Mouse (Mus musculus) layer of hippocampus, adult 11-12 months (tissue): ENCODE results near the gene Plxnc1.

Experiments used
- DNase-seq: peaks from one replicate; pipeline ENCODE4 v3.0.0; 2022; ENCODE audit warnings: low spot score

Plxnc1 gene

DNA sequence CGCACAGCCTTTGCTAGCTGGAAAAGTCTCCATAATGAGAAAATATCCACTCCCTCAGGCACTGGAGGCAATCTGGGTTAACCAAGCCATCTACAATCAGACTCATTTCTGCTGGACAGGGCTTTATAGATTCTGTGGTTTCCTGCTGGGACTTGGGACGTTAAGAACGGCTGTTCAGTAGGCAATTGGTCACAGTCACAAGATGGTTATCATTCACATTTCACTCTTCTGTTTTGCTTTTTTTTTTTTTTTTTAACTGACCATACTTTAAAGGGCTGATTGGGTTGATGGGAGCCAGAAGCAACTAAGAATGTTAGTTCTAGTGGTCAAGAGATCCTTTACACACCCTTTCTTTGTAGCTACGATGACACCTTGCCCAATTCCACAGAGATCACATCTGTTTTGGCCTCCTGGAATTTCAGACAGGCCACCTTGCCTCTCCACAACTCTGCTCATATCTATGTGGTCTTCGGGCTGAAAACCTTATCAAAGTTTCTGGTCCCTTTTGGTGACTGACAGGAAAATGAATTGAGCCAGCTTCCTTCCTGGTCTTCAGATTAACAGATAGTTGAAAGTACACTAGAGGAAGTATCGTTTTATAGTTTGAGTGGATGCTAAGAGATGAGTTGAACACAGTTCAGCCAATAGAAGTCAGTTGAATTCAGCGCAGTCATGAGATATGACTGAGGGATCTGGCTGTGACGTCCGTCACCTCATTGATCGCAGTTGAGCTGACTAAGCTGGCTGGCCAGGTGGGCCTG lies 3.5 kb upstream of the Plxnc1 start:
- DNase-seq = no peak

DNA sequence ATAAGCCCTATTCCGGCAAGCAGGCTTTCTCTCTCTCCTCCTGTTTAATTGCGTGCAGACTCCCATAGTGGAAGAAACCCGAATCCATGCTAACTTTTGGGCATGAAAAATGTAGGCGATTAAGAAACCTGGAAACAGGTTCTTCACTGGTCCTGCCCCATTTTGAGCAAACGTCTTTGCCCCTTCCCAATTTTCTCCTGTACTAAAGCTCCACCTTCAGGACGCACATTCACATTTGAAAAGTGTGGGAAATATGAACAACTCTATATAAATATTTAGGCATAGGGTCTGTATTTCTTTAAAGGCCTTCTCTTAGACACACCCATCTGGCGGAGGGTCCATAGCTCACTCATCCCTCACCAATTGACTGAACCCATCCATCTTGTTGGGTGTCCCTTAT lies 2.8 kb upstream of the Plxnc1 start:
- DNase-seq = no peak

DNA sequence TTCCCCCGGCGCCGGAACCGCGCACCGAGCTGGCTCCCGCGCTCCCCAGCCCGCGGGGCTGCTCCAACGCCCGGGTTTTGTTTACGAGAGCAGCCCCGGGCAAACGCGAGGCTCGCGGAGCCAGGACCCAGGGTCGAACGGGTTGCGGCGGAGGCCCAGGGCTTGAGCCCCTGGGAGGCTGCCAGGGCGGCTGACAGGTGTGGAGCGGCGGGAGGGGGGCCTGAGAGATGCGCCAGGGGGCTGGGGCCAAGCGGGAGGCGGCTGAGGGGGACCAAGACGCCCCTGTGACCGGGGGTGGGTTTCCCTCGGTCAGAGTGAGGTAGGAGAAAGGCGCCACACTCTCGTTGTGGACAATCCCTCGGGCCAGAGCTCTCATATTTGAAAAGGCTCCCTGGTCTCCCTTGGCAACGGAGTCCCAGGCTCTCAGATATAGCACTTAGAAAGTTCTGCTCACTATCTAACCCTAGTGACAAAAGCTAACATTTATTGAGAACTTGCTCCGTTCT lies 624 bp upstream of the Plxnc1 start:
- DNase-seq = no peak

DNA sequence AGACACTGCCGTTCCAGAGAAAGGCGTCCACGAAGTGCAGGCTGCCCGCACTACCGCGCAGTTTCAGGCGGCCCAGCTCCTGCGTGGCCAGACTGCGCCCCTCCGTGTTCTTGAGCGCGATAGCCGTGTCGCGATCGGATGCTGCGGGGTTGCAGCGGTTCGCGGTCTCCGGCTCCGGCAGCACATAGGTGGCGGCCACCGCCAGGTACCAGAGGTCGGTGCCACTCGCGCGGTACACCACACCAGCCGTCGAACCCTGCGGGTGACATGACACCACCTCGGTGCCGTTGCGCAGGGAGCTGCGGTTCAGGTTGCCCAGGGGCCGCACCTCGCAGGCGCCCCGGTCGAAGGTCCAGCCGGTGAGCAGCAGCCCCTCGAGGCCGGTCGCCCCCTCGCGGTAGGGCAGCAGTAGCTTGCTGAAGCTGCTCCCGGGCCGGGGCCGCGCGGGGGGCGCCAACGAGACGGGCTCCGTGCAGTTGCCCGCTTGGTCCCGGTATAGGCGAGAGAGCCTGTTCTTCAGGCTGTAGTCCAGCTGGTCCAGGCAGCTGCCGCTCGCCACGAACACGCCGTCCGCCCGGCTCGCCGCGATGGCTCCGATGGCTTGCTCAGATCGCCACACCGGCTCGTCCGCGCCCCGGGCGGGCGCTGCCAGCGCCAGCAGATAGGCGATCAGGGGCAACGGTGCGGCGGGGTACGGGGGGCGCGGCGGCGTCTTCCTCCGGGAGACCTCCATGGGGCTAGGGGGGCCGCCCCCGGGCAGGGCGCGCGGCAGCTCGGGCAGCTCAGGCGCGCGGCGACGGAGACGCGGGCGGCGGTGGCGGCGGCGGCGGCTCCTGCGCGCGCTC lies 567 bp downstream of the Plxnc1 start:
- DNase-seq = peak; percentile 55

DNA sequence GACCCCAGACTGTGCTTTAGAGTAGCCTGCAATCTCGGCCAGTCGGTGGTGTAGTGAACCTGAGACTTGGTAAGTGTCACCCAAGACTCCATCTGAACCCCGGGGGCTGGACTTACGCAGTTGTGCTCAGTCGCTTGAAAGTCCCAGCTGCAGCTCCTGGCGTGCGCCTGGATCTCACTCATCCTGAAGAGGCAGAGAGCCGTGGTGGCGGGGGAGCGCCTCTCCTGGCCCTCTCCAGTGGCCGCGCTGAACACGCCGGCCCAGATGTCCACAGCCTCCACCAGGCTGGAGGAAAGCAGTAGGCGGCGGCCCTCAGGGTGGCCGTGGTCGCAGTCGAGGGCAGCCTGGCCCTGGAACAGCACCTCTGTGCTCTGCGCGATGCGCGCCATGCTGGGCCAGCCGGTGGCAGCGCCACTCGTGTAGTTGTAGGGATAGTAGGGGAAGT lies 1.2 kb downstream of the Plxnc1 start:
- DNase-seq = peak; percentile 42

DNA sequence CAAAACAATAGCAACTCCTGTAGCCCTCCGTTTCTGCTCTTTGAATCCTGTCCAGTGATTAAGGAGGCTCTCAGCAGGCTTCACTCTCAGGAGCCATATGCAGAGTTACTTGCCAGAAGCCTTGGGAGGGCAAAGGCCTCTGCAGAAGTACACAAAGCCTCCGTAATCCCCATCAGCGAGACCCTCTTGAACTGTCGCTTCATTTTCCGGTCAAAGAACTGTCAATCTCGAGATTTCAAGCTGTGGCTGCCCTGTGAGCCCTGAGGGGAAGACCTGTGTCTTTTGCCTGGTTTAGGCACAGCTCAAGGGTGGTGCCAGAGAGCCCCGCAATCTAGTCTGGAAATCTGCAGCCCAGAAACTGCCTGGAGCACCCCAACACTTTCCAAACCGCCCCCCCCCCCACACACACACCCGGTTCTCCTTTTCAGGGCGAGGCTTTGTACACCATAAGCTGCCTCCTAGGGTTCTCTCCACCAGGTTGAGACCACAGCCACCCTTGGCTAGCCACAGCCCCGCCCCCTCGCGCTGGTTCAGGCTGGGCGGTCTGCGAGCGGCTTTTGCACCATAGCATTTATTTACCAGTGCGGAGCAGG lies 2.1 kb downstream of the Plxnc1 start:
- no peak for DNase-seq

DNA sequence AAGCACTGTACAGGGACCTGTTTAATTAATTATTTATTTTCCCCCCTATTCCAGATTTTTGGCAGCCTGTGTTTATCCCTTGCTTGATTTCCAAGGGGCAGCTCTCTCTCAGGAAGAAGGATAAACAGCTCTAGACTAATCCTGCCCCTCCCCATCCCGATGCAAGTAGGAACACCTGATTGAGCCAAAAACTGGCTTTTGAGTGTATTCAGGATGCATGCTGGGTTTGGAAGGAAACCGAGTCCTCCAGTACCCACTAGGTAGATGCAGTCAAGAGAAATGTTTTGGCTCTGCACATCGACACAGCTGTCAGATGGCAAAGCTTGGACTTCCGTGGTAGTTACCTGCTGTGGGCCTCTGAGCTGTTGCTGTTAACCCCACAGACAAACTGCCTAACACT lies 3.1 kb downstream of the Plxnc1 start:
- no peak for DNase-seq

DNA sequence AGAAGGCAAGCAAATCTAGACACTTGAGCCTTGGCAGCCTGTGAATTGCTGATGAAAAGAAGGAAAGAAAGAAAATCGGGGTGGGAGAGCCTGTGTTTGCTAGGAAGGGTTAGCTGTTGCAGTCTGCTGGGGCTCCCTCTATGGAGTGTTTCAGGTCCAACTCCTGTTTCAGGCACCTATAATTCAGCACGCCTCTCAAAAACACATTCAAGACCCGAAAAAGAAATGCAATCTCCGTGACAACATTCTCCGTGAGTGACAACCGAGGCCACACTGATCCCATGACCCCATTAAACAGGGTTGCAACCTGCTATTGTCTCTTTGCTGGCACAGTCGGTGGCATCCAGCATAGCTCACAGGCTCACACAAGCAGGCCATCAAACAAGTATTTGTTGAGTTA lies 3.8 kb downstream of the Plxnc1 start:
- no peak for DNase-seq

DNA sequence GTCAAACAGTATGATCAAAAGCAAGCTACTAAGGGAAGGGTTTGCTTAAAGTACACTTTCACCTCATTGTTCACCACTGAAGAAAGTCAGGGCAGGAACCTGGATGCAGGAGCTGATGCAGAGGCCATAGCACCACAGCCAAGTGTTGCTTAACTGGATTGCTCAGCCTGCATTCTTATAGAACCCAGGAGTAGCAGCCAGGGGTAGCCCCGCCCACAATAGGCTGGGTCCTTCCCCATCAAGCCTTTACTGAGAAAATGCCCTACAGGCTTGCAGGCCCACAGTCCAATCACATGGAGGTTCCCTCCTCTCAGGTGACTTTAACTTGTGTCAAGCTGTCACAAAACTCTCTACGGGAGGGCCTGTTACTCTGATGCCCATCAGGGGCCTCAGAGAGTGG lies 4.6 kb downstream of the Plxnc1 start:
- no peak for DNase-seq

DNA sequence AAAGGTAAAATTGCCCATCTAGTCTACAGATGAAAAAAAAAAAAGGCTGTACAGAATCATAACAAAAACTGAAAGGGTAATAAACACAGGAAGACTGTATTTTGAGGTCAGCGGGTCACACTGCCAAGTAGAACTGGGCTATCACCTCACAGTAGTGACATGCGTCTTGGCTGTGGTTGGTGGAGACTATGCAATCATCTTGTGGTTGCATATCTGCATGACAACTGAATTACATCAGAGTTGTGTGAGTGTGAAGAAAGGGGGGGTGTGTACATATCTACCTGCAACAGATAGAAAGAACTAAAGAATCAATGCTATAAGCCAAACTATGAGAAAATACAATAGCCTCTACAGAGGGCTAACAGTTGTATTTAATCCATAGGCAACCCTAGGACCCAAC lies 5.7 kb downstream of the Plxnc1 start:
- DNase-seq = no peak

DNA sequence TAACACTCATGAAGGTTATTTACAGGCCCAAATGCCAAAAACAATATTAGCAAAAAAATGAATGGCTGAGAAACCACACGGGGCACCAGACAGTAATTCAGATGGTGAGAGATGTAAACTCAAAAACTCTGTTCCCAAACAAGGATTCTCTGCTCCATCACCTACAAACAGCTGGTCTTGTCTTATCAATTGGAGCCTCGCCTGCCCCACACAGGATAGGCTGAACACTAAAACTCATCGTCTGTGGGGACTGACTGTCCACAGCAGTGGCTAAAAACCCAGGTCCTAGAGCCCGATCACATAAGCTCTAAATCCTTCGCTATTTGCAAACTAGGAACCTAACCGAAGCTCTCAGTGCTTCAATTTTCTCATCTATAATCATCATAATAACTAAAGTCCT lies 6.3 kb downstream of the Plxnc1 start:
- no peak for DNase-seq

DNA sequence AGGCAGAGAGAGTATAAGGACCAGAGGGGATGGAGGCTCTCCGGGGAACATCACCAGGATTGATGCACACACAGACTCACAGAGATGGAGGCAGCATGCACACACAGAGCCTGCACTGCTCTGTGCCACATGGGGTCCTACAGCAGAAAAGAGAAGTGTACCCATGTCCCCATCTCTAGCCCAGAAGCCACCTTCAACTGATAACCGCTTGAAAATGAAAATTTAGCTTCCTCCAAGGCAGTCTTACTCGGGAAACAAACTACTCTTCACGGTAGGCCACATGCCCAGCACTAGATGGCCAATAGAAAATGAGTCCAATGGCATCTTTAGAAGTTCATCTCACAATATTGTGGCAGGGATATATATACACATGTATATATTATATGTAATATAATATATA lies 9.4 kb downstream of the Plxnc1 start:
- no peak for DNase-seq

DNA sequence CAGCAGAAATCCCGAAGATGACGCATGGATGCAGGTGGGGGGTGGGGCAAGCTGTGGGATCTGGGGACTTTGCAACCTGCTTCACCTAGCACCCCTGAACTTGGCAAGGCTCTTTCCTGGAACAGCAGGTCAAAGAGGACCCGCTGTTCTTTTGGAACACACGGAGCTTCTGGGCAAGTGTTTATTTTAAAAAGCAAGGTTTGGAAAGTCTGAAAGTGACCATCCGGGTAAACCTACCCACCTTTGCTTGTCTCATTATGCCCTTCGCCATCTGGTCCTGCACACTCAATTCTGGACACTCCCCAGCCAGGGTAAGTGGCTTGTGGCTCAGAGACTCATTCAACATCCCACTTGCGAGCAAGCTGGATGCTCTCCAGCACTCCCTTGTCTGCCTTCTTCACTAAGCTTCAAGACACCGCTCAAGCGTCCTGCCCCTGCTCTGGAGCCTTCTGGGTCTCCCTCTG lies 10.5 kb downstream of the Plxnc1 start:
- DNase-seq = no peak

DNA sequence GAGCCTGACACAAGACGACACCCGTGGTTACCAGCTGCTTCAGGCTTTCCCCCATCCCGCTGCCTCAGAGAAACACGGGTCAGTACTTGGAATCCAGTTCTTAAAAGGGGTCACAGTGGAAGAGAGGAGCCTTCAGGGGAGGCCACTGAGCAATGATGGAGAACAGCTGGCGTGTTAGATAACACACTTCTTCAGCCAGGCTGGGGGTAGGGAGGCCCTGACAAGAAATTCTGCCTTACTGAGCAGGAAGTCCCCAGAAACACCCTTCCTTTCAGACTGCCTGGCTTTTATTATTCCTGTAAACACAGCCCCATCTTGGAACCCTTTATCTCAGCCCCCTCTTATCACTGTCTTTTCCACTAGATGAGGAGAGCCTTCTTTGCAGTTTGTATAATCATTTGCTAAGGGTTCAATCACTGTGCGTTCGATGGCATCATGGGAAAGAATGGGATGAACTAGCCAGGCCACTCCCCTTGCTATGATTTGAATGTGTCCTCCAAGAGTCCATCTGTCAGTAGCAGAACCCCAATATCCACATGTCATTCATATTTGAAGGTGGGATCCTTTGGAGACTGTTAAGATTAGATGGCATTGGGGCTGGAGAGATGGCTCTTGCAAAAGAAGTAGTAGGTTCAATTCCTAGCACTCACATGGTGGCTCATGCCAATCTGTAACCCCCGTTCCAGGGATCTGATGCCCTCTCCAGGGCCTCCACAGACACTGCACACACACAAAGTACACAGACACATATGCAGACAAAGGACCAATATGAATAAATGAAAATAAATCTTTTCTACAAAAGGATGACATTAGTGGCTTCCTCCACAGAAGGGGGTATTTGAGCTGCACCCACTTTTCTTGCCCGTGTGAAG lies 12.4 kb downstream of the Plxnc1 start:
- no peak for DNase-seq

DNA sequence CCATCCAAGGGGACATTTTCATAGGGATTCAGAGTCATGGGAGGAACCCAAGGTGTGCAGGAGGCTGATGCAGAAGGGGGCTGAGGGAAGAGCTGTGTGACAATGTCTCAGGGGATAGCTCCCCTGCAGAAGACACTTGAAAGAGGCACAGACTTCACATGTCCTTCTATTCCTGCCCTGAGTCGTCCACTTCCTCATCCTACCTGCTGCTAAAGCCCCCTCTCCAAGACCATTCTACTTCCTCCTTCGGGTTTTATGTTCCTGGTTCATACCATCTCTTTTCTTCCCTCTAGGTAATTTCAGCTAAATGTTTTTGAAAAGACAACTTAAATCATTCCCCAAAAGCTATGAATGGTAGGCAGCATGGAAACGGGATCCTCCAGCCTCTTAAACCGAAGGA lies 16.5 kb downstream of the Plxnc1 start:
- DNase-seq = no peak

DNA sequence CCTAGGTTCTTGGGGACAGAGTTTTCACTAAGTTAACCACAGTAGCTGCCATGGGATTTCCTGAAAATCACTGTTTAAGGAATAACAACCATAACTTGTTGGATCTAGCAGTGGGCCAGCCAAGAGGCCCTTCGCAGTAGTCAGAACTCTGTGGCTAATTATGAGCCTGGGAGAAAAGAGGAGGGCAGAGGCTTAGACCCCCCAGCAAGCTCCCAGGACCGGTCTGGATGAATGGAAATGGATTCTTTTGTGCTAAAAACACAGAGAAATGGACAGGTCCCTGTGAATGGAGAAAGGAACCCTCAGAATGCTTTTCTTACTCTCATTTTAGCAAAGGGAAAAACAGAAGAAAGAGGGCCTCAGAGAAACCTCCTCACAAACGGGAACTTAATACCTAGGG lies 18.3 kb downstream of the Plxnc1 start:
- DNase-seq = no peak

DNA sequence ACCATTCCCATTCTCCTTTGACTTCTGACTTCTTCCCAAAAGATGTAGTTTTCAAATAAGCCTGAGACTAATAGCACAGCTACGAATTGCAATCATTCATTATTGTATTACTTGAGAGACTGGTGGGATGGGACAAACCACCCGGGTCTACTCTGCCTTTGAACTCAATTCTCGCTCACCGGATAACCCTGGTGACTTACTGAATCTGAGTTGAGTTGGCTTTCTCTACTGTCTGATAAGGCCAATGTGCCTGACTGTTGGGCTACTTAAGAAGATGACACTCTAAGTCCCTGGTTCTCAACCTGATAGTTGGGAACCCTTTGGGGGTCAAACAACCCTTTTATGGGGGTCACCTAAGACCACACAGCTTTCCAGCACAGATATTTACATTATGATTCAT lies 19.8 kb downstream of the Plxnc1 start:
- DNase-seq = no peak

DNA sequence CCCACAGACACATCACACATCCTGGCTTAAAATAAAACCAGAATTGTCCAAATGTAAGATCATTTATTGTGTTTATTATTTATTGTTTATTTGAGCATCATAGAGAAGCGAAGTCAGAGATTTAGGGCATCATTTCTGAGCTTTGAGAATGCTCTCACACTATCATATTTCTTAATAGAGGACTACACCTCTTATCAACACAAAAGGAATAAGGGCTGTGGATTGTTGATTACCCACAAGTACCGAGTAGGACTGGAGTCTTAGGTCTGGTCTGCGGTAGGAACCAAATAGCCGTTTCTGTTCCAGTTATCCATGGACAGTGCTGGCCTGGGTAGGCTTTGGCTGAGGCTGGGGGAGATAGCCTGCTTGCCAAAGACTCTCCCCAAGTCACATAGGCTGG lies 20.2 kb downstream of the Plxnc1 start:
- no peak for DNase-seq

DNA sequence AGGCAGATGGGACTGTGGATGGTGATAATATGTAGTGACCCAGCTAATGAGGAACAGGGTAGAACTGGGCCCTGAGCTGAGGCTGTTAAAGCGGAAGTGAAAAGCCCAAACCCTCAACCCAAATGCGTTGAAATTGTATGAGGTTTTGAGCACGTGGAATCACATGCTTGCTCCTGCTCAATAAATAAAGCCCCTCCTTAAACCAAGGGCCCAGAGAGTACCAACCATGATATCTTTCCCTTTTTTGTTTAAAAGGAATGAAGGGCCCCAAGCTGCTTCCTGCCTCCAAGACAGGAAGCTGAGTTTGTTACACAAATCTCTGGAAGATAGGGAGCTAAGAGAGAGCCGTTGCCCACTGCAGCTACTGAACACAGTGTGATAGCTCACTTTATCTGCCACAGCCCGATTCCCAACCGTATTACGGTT lies 21.3 kb downstream of the Plxnc1 start:
- no peak for DNase-seq

DNA sequence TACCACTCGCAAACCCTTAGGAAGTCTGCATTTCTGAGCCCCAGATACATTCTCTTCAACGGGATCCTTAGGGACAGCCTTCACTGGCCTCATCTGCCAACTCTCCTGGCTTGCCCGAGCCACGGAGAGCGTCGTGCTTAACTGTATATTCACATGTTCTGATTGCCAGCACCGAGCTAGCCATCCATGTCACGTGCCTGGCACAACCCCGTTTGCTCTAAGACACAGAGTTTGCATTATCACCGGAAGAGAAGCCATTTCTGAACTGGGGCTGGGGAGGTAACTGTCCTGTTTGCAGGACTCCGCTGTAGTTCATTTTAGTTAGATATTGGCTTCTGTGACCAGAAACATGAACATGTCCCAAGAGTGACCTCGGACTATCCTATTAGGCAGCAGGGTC lies 21.8 kb downstream of the Plxnc1 start:
- DNase-seq = no peak

DNA sequence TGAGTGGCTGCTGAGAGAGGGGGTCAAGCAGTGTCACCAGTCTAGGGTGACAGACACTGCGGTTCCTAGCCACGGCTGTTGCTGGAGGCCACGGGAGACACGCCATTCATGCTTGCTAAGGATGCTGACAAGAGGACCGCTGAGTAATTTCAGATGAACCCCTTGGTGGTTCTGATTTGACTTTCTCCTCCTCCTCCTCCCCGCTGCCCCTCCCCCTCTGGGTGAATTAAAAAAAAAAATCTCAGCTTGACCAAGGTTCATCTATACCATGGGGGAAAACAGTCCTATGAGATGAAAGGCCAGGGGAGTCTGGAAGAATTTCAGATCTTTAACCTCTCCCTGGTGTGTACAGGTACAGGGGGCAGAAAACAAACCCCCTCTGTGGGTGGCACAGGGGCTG lies 22.9 kb downstream of the Plxnc1 start:
- DNase-seq = no peak

DNA sequence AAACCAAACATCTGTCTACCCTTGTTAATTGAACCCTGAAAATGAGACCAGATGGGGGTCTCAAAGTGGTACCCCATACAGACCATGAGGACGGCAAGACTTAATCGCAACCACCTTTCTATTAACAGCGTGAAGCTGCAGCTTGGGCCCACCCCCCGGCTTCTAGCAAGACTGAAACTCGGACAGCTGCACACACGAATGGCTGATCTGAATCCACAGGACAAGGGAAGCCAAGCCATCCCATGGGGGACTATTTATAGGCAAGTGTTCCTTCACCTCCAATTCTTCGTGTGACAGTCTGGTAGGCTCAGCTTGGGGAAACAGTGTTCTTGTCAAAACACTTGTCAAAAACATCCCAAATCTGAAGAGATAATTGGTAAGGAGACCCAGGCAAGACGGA lies 24.1 kb downstream of the Plxnc1 start:
- DNase-seq = no peak
